Mouse (Mus musculus) telencephalon, adult 2 months (tissue): Measurements from ENCODE around the gene Thrb.

Experiments
- DNase-seq: peaks from one replicate; pipeline ENCODE4 v3.0.0-alpha.2; 2011; ENCODE audit warnings: low read depth, low spot score

The Thrb gene

GRCm38 (mm10) chr14:18029181-18029932, 369.3 kb downstream of the Thrb start:
- DNase-seq = peak; percentile 50

- no peak for DNase-seq
These were observed 371.9 kb downstream of the Thrb start for GRCm38 (mm10) chr14:18031941-18032340.

- DNase-seq = no peak
These were observed 376.5 kb downstream of the Thrb start for GRCm38 (mm10) chr14:18036573-18036972.

DNA sequence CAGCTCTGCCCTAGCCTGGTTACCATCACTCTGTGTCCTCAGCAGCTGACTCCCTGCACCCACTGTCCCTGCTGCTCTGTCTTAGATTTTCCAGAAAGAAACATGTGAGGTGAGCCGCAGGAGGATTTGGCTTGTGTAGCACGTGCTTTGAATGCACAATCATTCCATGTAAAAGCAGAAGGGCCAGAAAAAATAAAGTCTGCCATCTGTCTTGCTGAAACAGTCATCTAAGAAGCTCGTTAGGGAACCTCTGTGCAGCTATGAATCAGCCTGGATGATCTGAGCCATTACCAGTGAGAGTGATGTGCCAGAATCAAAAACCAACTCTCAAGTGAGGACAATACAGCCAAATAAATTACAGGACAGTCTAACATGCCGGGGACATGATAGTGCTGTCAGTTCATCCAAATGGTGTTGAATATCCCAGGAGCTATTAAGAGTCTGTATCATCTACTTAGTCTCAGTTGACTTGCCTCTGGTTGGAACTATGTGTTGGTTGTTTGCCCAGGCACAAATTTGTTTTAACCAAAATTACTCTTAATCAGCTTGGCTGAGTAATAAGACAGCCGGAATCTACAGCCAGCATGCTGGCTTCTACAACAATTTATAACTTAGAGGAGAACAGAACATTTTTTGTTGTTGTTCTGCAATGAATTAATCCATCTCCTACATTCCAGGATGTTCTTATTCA, 402.2 kb downstream of the Thrb start:
- DNase-seq = peak; percentile 80
